9 mouse cellular contexts compared by ENCODE assay signal in genomic region chr7:81954208-81954846, GRCm38 (mm10). TPM values are rescaled to one million over a fixed set of nuclear protein-coding genes. Genes with fewer than 3 reads are reported as not detected.
A peak's percentile ranks its signal among the peaks of the same experiment; 100 is the strongest.
DNase-seq lines count a peak whose midpoint lies in the region; ATAC-seq lines count a peak whose summit lies in the region.
"Had no signal": no experiment of that assay in that cellular context is flagged by ENCODE, and none has a peak within 500 bp of the region (broad histone marks: within the 10 kb centered on the region; RNA-seq: fewer than 3 reads in every experiment).

No protein-coding gene starts in this region.

- no peak for DNase-seq in hindbrain, embryonic 10.5 days (ENCODE audit: low spot score)
- peak; percentile 65 for DNase-seq in 3T3-L1 (ENCODE audit: low read depth, low spot score)
- DNase-seq in 416B (ENCODE audit: low read depth): peak; percentile 62
- peak; percentile 23 for DNase-seq in embryo, embryonic 10.5 days (ENCODE audit: low spot score)

- no peaks in the 10 kb centered on the region for H3K36me3 ChIP-seq in hindbrain, embryonic 15.5 days
- no peaks in the 10 kb centered on the region for H3K36me3 ChIP-seq in hindbrain, embryonic 10.5 days
- H3K36me3 ChIP-seq: limb, embryonic 13.5 days had no signal

- no peak overlapping the region for H3K4me2 ChIP-seq in hindbrain, embryonic 15.5 days
- H3K4me2 ChIP-seq: limb, embryonic 13.5 days had no signal

- no peaks in the 10 kb centered on the region for H3K27me3 ChIP-seq in hindbrain, embryonic 15.5 days
- no peaks in the 10 kb centered on the region for H3K27me3 ChIP-seq in hindbrain, embryonic 10.5 days (ENCODE audit: insufficient read depth, poor library complexity, severe bottlenecking)

- peak; percentile 68; the same call in 1 of the 2 replicates for ATAC-seq in hindbrain, embryonic 15.5 days (ENCODE audit: low FRiP score, low read depth)
- peak; percentile 48; the same call in 1 of the 2 replicates for ATAC-seq in megakaryocyte progenitor cell, adult 5-6 weeks (replicated peaks; ENCODE audit: poor library complexity)
- ATAC-seq in monocyte, adult 5-6 weeks (replicated peaks; ENCODE audit: insufficient number of reproducible peaks, low FRiP score, low TSS enrichment, poor library complexity, severe bottlenecking): no peak

- H3K9ac ChIP-seq in hindbrain, embryonic 15.5 days: no peak overlapping the region
- H3K9ac ChIP-seq: limb, embryonic 13.5 days had no signal

- no peak overlapping the region for H3K4me3 ChIP-seq in hindbrain, embryonic 15.5 days
- no peak overlapping the region for H3K4me3 ChIP-seq in hindbrain, embryonic 10.5 days
- H3K4me3 ChIP-seq: erythroblast, embryonic 14.5 days; limb, embryonic 13.5 days had no signal

- H3K4me1 ChIP-seq in hindbrain, embryonic 15.5 days (replicated peaks): no peaks in the 10 kb centered on the region
- no peaks in the 10 kb centered on the region for H3K4me1 ChIP-seq in hindbrain, embryonic 10.5 days (replicated peaks)
- H3K4me1 ChIP-seq: limb, embryonic 13.5 days had no signal

- H3K9me3 ChIP-seq in hindbrain, embryonic 15.5 days: no peaks in the 10 kb centered on the region
- no peaks in the 10 kb centered on the region for H3K9me3 ChIP-seq in hindbrain, embryonic 10.5 days
- H3K9me3 ChIP-seq: limb, embryonic 13.5 days had no signal

- no peak overlapping the region for H3K27ac ChIP-seq in hindbrain, embryonic 15.5 days (replicated peaks)
- H3K27ac ChIP-seq in hindbrain, embryonic 10.5 days: no peak overlapping the region
- H3K27ac ChIP-seq: limb, embryonic 13.5 days had no signal

RNA-seq across cellular contexts. Expression of gene Hdgfl3, which starts 20.1 kb away (rescaled TPM):
- polyA plus RNA-seq in hindbrain, embryonic 15.5 days (2015; fragmentation: Nextera tagmentation; extraction: Ambion mirVana): 57.0 and 59.0 TPM in 2 replicates
- 20.8 and 23.4 TPM in 2 replicates for polyA plus RNA-seq in hindbrain, embryonic 10.5 days (2016; fragmentation: Nextera tagmentation; extraction: Ambion mirVana)
- total RNA-seq in megakaryocyte progenitor cell, adult 5-6 weeks (2015): 0.37 and 1.6 TPM in 2 replicates
- total RNA-seq in megakaryocyte progenitor cell, adult 5-6 weeks (2017): 0.87 and 1.5 TPM in 2 replicates
- 2.1 to 2.8 TPM (median 2.6 TPM) in 3 replicates for total RNA-seq in monocyte, adult 5-6 weeks (2017)
- polyA plus RNA-seq: erythroblast, embryonic 14.5 days had no signal

RNA-seq across cellular contexts. Expression of gene Bnc1, which starts 37.8 kb away (rescaled TPM):
- polyA plus RNA-seq in hindbrain, embryonic 15.5 days (2015; fragmentation: Nextera tagmentation; extraction: Ambion mirVana): 0.36 and 0.69 TPM in 2 replicates
- 0.93 and 0.95 TPM in 2 replicates for polyA plus RNA-seq in hindbrain, embryonic 10.5 days (2016; fragmentation: Nextera tagmentation; extraction: Ambion mirVana)
- not detected in 2 replicates for total RNA-seq in megakaryocyte progenitor cell, adult 5-6 weeks (2015)
- not detected in 2 replicates for total RNA-seq in megakaryocyte progenitor cell, adult 5-6 weeks (2017)
- total RNA-seq in monocyte, adult 5-6 weeks (2017): not detected in 3 replicates
- polyA plus RNA-seq: erythroblast, embryonic 14.5 days had no signal
